Mouse (Mus musculus): ENCODE results near the gene Hhatl. TPM values are rescaled to one million over a fixed set of nuclear protein-coding genes. Genes with fewer than 3 reads are reported as not detected.

The Hhatl gene
- total and polyA plus RNA-seq, 3 experiments: not detected

GRCm38 (mm10) chr9:121828314-121828713 is 36.0 kb upstream of the Hhatl start:
- Histone ChIP-seq H3K9ac (ENCODE audit: insufficient read depth, low read depth) (no peak overlapping the region), H3K4me2 (ENCODE audit: insufficient read depth, low read depth, poor library complexity, severe bottlenecking) (no peak overlapping the region), H3K27me3 (replicated peaks) (peaks cover 25% of the 10 kb centered on the region), H3K4me1 (ENCODE audit: control insufficient read depth in 1 of 2, insufficient read depth in 2 of 2) (peaks cover 0 to 1% of the 10 kb centered on the region in 2 experiments; a peak in 2 of 4 replicates), H3K4me3 (replicated peaks in 1 of 3; ENCODE audit: low read depth in 2 of 3, low read length in 2 of 3, poor library complexity in 1 of 3) (no peak overlapping the region), H3K27ac (ENCODE audit: insufficient read depth, low read depth) (no peak overlapping the region), H3K9me3 (replicated peaks; ENCODE audit: low read length) (no peaks in the 10 kb centered on the region), H3K79me2 (replicated peaks; ENCODE audit: control insufficient read depth, extremely low read depth, insufficient read depth, poor library complexity, severe bottlenecking) (no peaks in the 10 kb centered on the region), H3K36me3 (replicated peaks in 1 of 2; ENCODE audit: control insufficient read depth in 1 of 2, insufficient read depth in 1 of 2, low read length in 1 of 2) (no peaks in the 10 kb centered on the region)
- no peak for TF ChIP-seq ETS1 (conservative IDR thresholded peaks at IDR 0.05; ENCODE audit: low read depth, low read length)
- no peak for TF ChIP-seq POLR2AphosphoS2 (IDR thresholded peaks at IDR 0.05; ENCODE audit: low read depth, low read length)
- TF ChIP-seq SMC3 (IDR thresholded peaks at IDR 0.05; ENCODE audit: low read depth, low read length): no peak
- TF ChIP-seq NELFE (IDR thresholded peaks at IDR 0.05; ENCODE audit: low read depth, low read length): no peak
- dilution Hi-C loops (cut with MboI; ENCODE audit: extremely low pct_ligation_motif_present, extremely low pct_unique_long_range_greater_than_20kb, low sequenced_read_pairs) (no loop called here), in situ Hi-C loops (cut with MboI; ENCODE audit: low pct_ligation_motif_present, low pct_unique_long_range_greater_than_20kb, low sequenced_read_pairs) (loop anchor here (25.0 kb wide), 1 partner anchor 341 kb away; the partner anchor contains the start of gene Cck)
- no peak for DNase-seq (ENCODE audit: extremely low read depth)

DNA sequence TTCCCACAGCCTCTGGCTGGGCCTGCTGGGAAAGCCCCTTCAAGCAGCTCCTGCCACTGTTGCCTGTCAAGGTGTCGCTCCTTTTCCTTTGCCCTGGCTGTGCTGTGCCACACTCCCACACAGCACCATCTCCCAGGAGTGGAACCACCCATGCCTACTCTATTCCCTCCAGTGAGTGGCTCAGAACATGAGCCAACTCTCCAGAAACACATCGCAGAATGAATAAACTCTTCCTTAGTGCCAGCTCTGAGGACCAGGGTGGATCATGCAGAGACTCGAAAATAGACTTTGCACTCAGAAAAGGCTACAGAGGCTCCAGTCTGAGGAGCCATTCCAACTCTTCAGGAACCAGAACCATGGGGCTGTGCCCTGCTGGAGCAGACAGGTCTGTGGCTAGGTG is 34.0 kb upstream of the Hhatl start:
- dilution Hi-C loops (cut with MboI; ENCODE audit: extremely low pct_ligation_motif_present, extremely low pct_unique_long_range_greater_than_20kb, low sequenced_read_pairs): no loop called here

DNA sequence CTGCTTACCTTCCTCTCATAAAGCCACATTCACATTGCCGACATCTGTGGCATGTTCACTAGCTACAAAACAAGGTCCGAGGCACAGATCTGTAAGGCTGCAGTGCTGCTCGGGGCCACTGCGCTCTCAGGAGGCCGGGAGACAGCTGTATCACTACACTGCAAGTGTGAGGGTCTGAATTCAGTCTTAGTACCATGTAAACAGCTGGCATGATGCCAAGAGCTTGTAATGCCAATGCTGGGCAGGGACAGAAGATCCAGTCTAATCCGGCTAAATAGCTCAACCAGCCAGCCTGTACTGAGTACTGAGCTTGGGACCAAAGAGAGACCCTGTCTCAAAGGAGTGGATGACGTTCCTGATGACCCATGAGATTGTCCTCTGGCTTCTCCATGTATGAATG is 31.7 kb upstream of the Hhatl start:
- peaks cover 53% of the 10 kb centered on the region for H3K27me3 ChIP-seq (replicated peaks)
- H3K4me3 ChIP-seq (replicated peaks in 1 of 3; ENCODE audit: low read depth in 2 of 3, low read length in 2 of 3, poor library complexity in 1 of 3): no peak overlapping the region
- H3K4me1 ChIP-seq (ENCODE audit: control insufficient read depth in 1 of 2, insufficient read depth in 2 of 2): 0 out of 4 replicates have a peak, but pooled peaks cover 0 to 2% of the 10 kb centered on the region in 2 experiments
- dilution Hi-C loops (cut with MboI; ENCODE audit: extremely low pct_ligation_motif_present, extremely low pct_unique_long_range_greater_than_20kb, low sequenced_read_pairs): no loop called here
- H3K36me3 ChIP-seq (replicated peaks in 1 of 2; ENCODE audit: control insufficient read depth in 1 of 2, insufficient read depth in 1 of 2, low read length in 1 of 2): no peaks in the 10 kb centered on the region
- no peak overlapping the region for H3K9ac ChIP-seq (ENCODE audit: insufficient read depth, low read depth)
- no peaks in the 10 kb centered on the region for H3K79me2 ChIP-seq (replicated peaks; ENCODE audit: control insufficient read depth, extremely low read depth, insufficient read depth, poor library complexity, severe bottlenecking)
- no peak for DNase-seq (ENCODE audit: extremely low read depth)
- no peak overlapping the region for H3K4me2 ChIP-seq (ENCODE audit: insufficient read depth, low read depth, poor library complexity, severe bottlenecking)
- no peak overlapping the region for H3K27ac ChIP-seq (ENCODE audit: insufficient read depth, low read depth)
- TF ChIP-seq ZMIZ1 (IDR thresholded peaks at IDR 0.05; ENCODE audit: low read depth, low read length) (no peak), POLR2AphosphoS2 (IDR thresholded peaks at IDR 0.05; ENCODE audit: low read depth, low read length) (no peak), ZNF384 (IDR thresholded peaks at IDR 0.05; ENCODE audit: low read depth, low read length) (no peak), TBP (conservative IDR thresholded peaks at IDR 0.05; ENCODE audit: low read depth, low read length) (no peak), MAFK (IDR thresholded peaks at IDR 0.05; ENCODE audit: insufficient replicate concordance, low read length) (no peak)
- H3K9me3 ChIP-seq (replicated peaks; ENCODE audit: low read length): no peaks in the 10 kb centered on the region
- in situ Hi-C loops (cut with MboI; ENCODE audit: low pct_ligation_motif_present, low pct_unique_long_range_greater_than_20kb, low sequenced_read_pairs): no loop called here

More for the DNA sequence above, 34.0 kb upstream of the Hhatl start:
- H3K9ac ChIP-seq (ENCODE audit: insufficient read depth, low read depth): no peak overlapping the region
- H3K27ac ChIP-seq (ENCODE audit: insufficient read depth, low read depth): no peak overlapping the region
- in situ Hi-C loops (cut with MboI; ENCODE audit: low pct_ligation_motif_present, low pct_unique_long_range_greater_than_20kb, low sequenced_read_pairs): loop anchor here (25.0 kb wide), 1 partner anchor 339 kb away; the partner anchor contains the start of gene Cck
- peaks cover 38% of the 10 kb centered on the region for H3K27me3 ChIP-seq (replicated peaks)
- H3K4me2 ChIP-seq (ENCODE audit: insufficient read depth, low read depth, poor library complexity, severe bottlenecking): no peak overlapping the region
- DNase-seq (ENCODE audit: extremely low read depth): no peak
- H3K4me3 ChIP-seq (replicated peaks in 1 of 3; ENCODE audit: low read depth in 2 of 3, low read length in 2 of 3, poor library complexity in 1 of 3): no peak overlapping the region
- H3K4me1 ChIP-seq (ENCODE audit: control insufficient read depth in 1 of 2, insufficient read depth in 2 of 2): no peaks in the 10 kb centered on the region
- TF ChIP-seq MAFK (IDR thresholded peaks at IDR 0.05; ENCODE audit: insufficient replicate concordance, low read length) (no peak), RCOR1 (conservative IDR thresholded peaks at IDR 0.05; ENCODE audit: low read depth, low read length) (no peak), RAD21 (IDR thresholded peaks at IDR 0.05; ENCODE audit: low read depth, low read length) (no peak), JUN (IDR thresholded peaks at IDR 0.05; ENCODE audit: insufficient read depth, low read depth, low read length) (no peak), JUND (conservative IDR thresholded peaks at IDR 0.05; ENCODE audit: low read depth, low read length) (no peak), USF1 (IDR thresholded peaks at IDR 0.05; ENCODE audit: low read depth, low read length) (no peak), MAZ (IDR thresholded peaks at IDR 0.05; ENCODE audit: low read depth, low read length) (no peak), POLR2AphosphoS2 (IDR thresholded peaks at IDR 0.05; ENCODE audit: low read depth, low read length) (no peak), POLR2A (IDR thresholded peaks at IDR 0.05; ENCODE audit: low read depth, low read length) (no peak)
- H3K36me3 ChIP-seq (replicated peaks in 1 of 2; ENCODE audit: control insufficient read depth in 1 of 2, insufficient read depth in 1 of 2, low read length in 1 of 2): no peaks in the 10 kb centered on the region
- no peaks in the 10 kb centered on the region for H3K9me3 ChIP-seq (replicated peaks; ENCODE audit: low read length)
- no peaks in the 10 kb centered on the region for H3K79me2 ChIP-seq (replicated peaks; ENCODE audit: control insufficient read depth, extremely low read depth, insufficient read depth, poor library complexity, severe bottlenecking)
